Mouse (Mus musculus) erythroblast, embryonic 14.5 days (primary cell): Measurements from ENCODE around the gene Agap1. TPM values are rescaled to one million over a fixed set of nuclear protein-coding genes. Genes with fewer than 3 reads are reported as not detected.

ENCODE experiments used
- H3K27me3 ChIP-seq: 2 replicates; pipeline ENCODE4 v1.6.1; 2012; ENCODE audit warnings: inconsistent platforms; ENCODE audit not compliant: control insufficient read depth
- H3K36me3 ChIP-seq: 2 replicates; pipeline ENCODE4 v1.6.1; 2012; ENCODE audit warnings: mild to moderate bottlenecking, inconsistent platforms; ENCODE audit not compliant: control insufficient read depth
- H3K4me1 ChIP-seq: 2 replicates; pipeline ENCODE4 v1.6.1; 2012; ENCODE audit warnings: inconsistent platforms; ENCODE audit not compliant: control insufficient read depth
- H3K4me3 ChIP-seq: replicated peaks from 2 replicates; pipeline ENCODE3; 2012; ENCODE audit warnings: moderate library complexity, mild to moderate bottlenecking, inconsistent platforms
- H3K9me3 ChIP-seq: 2 replicates; pipeline ENCODE4 v1.6.1; 2012; ENCODE audit warnings: low read length, inconsistent platforms, mixed read lengths; ENCODE audit not compliant: control insufficient read depth
- GATA1 ChIP-seq: IDR thresholded peaks from 2 replicates; pipeline ENCODE4 v1.6.1; 2012; ENCODE audit warnings: low read length, inconsistent platforms, mixed read lengths
- TAL1 ChIP-seq: IDR thresholded peaks from 3 replicates; pipeline ENCODE4 v1.6.1; 2012; ENCODE audit warnings: low read length, inconsistent platforms, mixed read lengths
- polyA plus RNA-seq: library from polyadenylated mRNA; stranded (reverse); fragments of >175 nt; gene quantifications from 2 replicates; pipeline ENCODE4 v1.2.3, GENCODE M21; 2012

Agap1 gene
- polyA plus RNA-seq, 1 experiment, result 0.09 TPM

DNA sequence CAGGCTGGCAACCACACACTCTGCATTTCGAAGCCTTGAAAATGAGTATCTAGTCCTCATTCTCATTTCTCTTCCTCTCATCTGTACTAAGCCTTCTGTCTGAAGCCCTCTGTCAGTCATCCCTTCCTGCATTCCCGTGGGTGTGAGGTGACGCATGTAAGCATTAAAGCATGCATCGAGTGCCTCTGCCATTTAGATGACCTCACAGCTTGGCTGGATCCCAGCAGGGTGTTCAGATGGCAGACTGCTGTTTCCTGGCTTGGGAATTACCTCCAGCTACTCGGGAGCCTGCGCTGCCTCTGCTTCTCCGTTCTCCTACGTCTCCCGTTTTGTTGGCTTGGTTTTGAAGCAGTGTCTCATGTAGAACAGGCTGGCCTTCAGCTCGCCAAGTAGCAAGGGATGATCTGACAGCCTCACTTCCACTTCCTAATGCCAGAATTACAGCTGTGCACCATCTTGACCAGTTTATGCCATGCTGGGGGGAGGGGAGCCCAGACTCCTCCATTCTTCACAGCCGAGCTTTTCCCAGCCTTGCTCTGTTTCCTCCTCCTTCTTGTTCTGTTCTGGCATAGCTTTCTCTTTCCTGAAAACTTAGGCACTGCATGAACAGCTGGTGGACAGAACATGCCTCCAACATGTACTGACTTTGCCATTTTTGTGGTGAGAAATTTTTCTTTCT lies 202.2 kb downstream of the Agap1 start:
- Histone ChIP-seq H3K27me3 (no peaks in the 10 kb centered on the region), H3K4me3 (no peak overlapping the region), H3K9me3 (no peaks in the 10 kb centered on the region), H3K36me3 (no peaks in the 10 kb centered on the region), H3K4me1 (no peaks in the 10 kb centered on the region)
- TF ChIP-seq GATA1, result no peak
- TF ChIP-seq TAL1, result no peak

DNA sequence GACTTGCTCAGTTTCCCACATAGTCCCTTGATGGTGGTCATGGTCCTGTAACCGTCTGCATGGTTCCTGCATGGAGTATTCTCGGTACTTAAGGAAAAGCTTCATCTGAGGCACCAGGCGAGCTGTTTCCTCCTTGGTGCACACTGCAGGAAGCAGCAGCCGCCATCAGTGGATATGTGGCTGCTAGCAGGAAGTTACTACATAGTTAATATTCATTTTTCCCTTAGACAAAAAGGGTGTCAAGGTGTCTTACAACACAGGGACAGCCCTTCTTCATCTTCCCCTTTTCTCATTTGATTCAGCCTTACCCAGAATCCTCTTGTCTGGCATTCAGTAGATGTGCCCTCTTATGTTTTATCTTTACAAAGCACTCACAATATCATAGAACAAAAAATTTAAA lies 206.2 kb downstream of the Agap1 start:
- H3K9me3 ChIP-seq, result no peaks in the 10 kb centered on the region
- TF ChIP-seq TAL1, result no peak
- TF ChIP-seq GATA1, result no peak

DNA sequence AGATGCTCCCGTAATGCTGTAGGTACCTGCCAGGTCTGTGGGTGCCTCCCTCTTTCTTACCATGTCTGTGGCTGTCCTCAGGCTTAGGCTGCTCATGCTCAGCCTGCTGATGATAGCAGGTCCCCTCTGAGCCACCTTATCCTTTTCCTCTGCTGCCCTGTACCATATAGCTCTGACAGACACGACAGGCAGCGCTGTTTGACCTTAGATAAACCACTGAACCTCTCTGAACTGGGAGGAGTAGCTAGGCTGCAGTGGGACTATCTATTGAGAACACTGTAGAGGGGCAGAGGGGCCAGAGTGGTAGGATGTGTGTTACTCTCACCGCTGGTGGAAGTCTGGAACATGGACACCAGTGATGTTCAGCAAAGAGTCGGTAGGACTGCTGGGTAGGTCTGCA lies 211.5 kb downstream of the Agap1 start:
- no peak for TF ChIP-seq GATA1
- no peaks in the 10 kb centered on the region; the same call in 1 of the 2 replicates for H3K36me3 ChIP-seq
- peaks cover 3% of the 10 kb centered on the region for H3K4me1 ChIP-seq
- H3K27me3 ChIP-seq, result no peaks in the 10 kb centered on the region
- H3K9me3 ChIP-seq, result no peaks in the 10 kb centered on the region
- no peak overlapping the region for H3K4me3 ChIP-seq

More for the DNA sequence above, 206.2 kb downstream of the Agap1 start:
- Histone ChIP-seq H3K27me3 (no peaks in the 10 kb centered on the region), H3K4me1 (no peaks in the 10 kb centered on the region), H3K36me3 (no peaks in the 10 kb centered on the region; the same call in 1 of the 2 replicates), H3K4me3 (no peak overlapping the region)

DNA sequence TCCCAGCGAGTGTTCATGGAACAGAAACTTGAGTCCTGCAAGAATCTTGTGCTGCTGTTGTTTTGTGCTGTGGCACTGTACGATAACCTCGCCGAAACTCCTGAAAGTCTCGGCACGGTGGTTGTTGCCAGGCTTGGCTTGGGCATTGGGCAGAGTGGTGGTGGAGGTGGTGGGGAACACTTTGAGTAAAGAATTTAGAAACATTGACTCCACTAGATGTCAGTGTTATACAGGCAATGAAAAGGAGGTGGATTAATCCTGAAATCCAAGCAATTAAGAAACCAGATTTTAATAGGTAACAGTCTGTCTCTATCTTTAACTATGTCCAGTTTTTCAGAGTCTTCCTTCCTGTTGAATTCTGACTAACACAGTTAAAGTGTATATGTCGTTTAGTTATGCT lies 212.8 kb downstream of the Agap1 start:
- no peaks in the 10 kb centered on the region for H3K9me3 ChIP-seq
- no peak overlapping the region for H3K4me3 ChIP-seq
- no peaks in the 10 kb centered on the region for H3K27me3 ChIP-seq
- peaks cover 3% of the 10 kb centered on the region for H3K4me1 ChIP-seq
- no peak for TF ChIP-seq GATA1
- TF ChIP-seq TAL1, result no peak
- H3K36me3 ChIP-seq, result peaks cover 2% of the 10 kb centered on the region; the same call in 1 of the 2 replicates

DNA sequence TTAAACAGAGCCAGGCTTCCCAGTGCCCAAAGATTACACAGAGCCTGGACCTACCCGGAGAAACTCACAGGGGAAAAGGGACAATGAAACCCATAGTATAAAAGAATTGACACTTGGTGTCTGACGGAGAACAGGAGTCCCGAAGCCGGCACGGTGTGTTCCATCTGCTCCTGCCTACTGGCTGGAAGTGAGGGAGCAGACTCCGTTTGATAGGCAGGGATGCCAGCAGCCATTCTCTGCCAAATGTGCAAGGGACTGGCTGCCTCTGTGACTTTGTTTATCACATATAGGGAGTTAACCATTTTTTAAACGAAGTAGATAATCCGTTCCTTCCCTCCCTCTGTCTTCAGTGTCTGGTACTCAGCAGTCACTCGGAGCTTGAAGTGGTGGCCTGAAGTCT lies 214.0 kb downstream of the Agap1 start:
- no peak for TF ChIP-seq TAL1
- no peak for TF ChIP-seq GATA1
- Histone ChIP-seq H3K9me3 (no peaks in the 10 kb centered on the region; the same call in none of the 2 replicates), H3K27me3 (no peaks in the 10 kb centered on the region), H3K4me1 (peaks cover 3% of the 10 kb centered on the region), H3K4me3 (no peak overlapping the region), H3K36me3 (peaks cover 2% of the 10 kb centered on the region; the same call in 1 of the 2 replicates)

DNA sequence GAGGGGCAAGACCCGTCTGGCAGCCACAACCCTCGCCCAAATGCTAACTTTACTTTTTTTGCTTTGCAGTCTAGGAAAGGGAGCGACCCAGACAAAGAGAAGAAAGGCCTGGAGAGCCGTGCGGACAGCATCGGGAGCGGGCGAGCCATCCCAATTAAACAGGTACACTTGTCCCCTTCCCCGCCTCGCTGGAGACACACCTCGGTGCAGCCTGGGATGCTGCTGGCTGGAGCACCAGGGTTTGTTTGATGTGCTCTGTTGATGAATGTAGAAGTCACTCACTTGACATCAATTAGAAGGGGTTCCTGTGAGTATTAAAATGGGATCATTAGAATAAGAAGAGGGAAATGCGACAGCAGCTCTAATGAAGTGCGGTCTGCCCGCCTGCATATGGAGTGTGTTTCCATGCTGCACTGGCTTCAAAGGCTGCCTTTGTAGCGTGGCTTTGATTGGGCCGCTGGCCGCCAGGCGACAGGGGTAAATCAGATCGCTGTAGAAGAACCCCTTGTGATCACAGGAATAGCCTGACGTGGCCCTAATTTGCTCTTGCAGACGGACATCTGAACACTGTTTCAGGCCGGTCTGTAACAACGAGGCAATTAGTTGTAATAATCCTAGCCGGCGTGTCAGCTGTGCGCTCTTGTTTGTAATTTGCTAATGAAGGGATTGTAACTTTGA lies 216.6 kb downstream of the Agap1 start:
- H3K9me3 ChIP-seq, result no peaks in the 10 kb centered on the region; the same call in none of the 2 replicates

DNA sequence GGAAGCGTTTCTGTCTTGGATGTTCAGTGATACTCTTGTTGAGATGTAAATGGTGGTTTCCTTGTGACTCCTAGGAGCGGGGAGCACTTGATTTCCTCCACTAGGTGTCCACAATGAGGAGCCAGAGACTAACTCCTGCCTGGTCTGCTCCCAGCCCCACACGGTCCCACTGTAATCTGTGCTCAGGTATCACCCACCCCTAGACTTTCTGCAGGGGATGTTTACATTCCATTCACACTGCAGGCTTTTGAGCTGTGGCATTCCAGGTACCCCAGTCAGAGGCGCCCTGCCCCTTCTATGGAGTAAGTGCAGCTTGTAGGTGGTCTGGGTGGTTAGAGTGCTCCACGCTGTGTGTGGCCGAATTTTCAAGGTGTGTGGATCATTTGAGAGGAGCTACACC lies 218.5 kb downstream of the Agap1 start:
- Histone ChIP-seq H3K4me1 (no peaks in the 10 kb centered on the region), H3K27me3 (no peaks in the 10 kb centered on the region), H3K4me3 (no peak overlapping the region), H3K36me3 (peaks cover 2% of the 10 kb centered on the region; the same call in 1 of the 2 replicates), H3K9me3 (no peaks in the 10 kb centered on the region; the same call in none of the 2 replicates)
- TF ChIP-seq TAL1 (no peak), GATA1 (no peak)

More for the DNA sequence above, 216.6 kb downstream of the Agap1 start:
- H3K4me3 ChIP-seq, result no peak overlapping the region
- no peaks in the 10 kb centered on the region for H3K4me1 ChIP-seq
- H3K36me3 ChIP-seq, result peaks cover 2% of the 10 kb centered on the region; the same call in 1 of the 2 replicates
- TF ChIP-seq GATA1 (no peak), TAL1 (no peak)
- H3K27me3 ChIP-seq, result no peaks in the 10 kb centered on the region

DNA sequence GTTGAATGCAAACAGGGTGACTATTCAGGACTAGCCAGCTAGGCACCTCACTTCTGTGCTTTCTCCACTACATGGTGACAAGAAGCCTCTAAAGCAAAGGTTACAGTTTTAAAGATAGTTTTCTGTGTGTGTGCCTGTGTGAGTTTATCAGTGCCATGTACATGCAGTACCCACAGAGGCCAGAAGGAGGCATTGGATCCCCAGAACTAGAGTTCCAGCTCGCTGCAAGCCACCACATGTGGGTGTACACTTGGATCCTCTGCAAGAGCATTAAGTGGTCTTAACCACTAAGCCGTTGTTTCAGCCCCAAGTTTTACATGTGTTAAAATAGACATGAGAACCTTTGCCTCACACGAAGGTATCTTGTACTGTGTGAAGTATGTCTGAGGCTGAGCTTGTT lies 219.1 kb downstream of the Agap1 start:
- Histone ChIP-seq H3K4me1 (no peaks in the 10 kb centered on the region), H3K27me3 (no peaks in the 10 kb centered on the region), H3K9me3 (no peaks in the 10 kb centered on the region; the same call in none of the 2 replicates), H3K36me3 (peaks cover 2% of the 10 kb centered on the region; the same call in 1 of the 2 replicates), H3K4me3 (no peak overlapping the region)
- TF ChIP-seq TAL1 (no peak), GATA1 (no peak)

DNA sequence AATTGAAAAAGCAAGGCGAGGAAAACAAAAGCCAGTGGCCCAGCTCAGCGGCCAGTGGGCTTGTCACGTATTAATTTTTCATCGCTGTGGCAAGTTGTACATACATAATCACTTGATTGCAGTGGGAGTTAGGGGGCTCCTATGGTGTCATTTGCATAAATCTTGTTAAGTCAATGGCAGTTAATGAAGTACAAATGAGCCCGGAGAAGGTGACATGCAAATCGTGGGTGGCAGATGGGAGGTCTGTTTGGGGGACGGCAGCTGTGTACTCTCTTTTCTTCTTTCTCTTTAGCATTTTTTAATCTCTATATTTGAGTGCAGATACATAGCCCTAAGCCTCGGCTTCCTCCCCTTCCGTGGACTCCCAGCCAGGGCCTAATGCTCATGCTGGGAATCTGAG lies 220.1 kb downstream of the Agap1 start:
- peaks cover 2% of the 10 kb centered on the region; the same call in 1 of the 2 replicates for H3K36me3 ChIP-seq
- H3K9me3 ChIP-seq, result no peaks in the 10 kb centered on the region; the same call in none of the 2 replicates
- TF ChIP-seq GATA1, result no peak
- no peak for TF ChIP-seq TAL1

More for the DNA sequence above, 220.1 kb downstream of the Agap1 start:
- no peak overlapping the region for H3K4me3 ChIP-seq
- H3K27me3 ChIP-seq, result no peaks in the 10 kb centered on the region
- H3K4me1 ChIP-seq, result no peaks in the 10 kb centered on the region
